8 mouse cellular contexts compared by ENCODE assay signal in the genomic region with DNA sequence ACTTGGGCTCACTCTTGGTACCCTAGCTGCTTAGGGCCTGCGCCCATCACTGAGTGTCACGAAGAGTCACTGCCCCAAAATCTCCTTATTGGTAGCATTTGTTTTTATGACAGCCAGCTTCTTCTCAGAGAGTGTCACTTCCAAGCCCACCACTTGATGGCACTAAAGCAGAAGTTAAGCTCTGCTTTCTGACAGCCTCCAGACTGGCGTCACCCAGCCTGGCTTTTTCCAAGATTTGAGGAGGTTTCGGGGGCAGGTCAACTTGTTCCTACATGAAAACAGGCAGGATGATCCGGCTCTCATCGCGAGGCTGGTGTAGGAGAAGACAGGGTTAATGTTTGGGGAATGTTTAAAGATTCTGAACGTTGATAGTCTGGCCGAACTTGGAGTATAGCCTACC. TPM values are rescaled to one million over a fixed set of nuclear protein-coding genes. Genes with fewer than 3 reads are reported as not detected.
DNase-seq lines count a peak whose midpoint lies in the region; ATAC-seq and TF ChIP-seq lines count a peak whose summit lies in the region.

No protein-coding gene starts in this region.

- no peak overlapping the region for H3K4me2 ChIP-seq in midbrain, embryonic 15.5 days
- peak overlapping the region; percentile 13; the same call in 1 of the 2 replicates for H3K4me2 ChIP-seq in hindbrain, postnatal 0 days (ENCODE audit: low read depth, low read length)

- ATAC-seq in midbrain, embryonic 15.5 days (replicated peaks), result no peak; the same call in 1 of the 2 replicates
- peak; percentile 48 for ATAC-seq in common myeloid progenitor, adult 5-6 weeks (replicated peaks; ENCODE audit: low read depth, poor library complexity, severe bottlenecking)
- peak; percentile 57 for ATAC-seq in hindbrain, postnatal 0 days
- ATAC-seq in megakaryocyte-erythroid progenitor cell, adult 5-6 weeks (replicated peaks; ENCODE audit: low FRiP score, low TSS enrichment, poor library complexity, severe bottlenecking), result peak; percentile 51

- peak; percentile 85 for TF ChIP-seq CTCF in gastrocnemius, adult 2 months (IDR thresholded peaks at IDR 0.05)
- TF ChIP-seq CTCF in hindbrain, postnatal 0 days (IDR thresholded peaks at IDR 0.05; ENCODE audit: low read depth), result peak; percentile 85
- TF ChIP-seq CTCF in spleen, adult 2 months (IDR thresholded peaks at IDR 0.05; ENCODE audit: extremely low read depth, insufficient read depth, insufficient read length, insufficient replicate concordance), result peak; percentile 28; the same call in 1 of the 2 replicates

- no peak overlapping the region for H3K9ac ChIP-seq in midbrain, embryonic 15.5 days
- H3K9ac ChIP-seq in hindbrain, postnatal 0 days (replicated peaks; ENCODE audit: low read length), result no peak overlapping the region

- intact Hi-C loops in gastrocnemius, adult 2 months (cut with DNase I), result loop anchor here (2.0 to 10.0 kb wide), 4 partner anchors 82 to 204 kb away; partner anchors contain the start of genes Dnajb4 and Fubp1

- peaks cover 40% of the 10 kb centered on the region for H3K27me3 ChIP-seq in midbrain, embryonic 10.5 days (ENCODE audit: low read depth, poor library complexity, severe bottlenecking)
- H3K27me3 ChIP-seq in midbrain, embryonic 15.5 days (replicated peaks), result 0 out of 2 replicates have a peak, but pooled peaks cover 5% of the 10 kb centered on the region
- no peaks in the 10 kb centered on the region for H3K27me3 ChIP-seq in hindbrain, postnatal 0 days (ENCODE audit: insufficient read depth, low read length)
- peaks cover 3% of the 10 kb centered on the region; the same call in 1 of the 2 replicates for H3K27me3 ChIP-seq in spleen, adult 2 months (ENCODE audit: control insufficient read depth, insufficient read depth, low read length)

- peaks cover 32% of the 10 kb centered on the region for H3K4me1 ChIP-seq in midbrain, embryonic 10.5 days
- peaks cover 16% of the 10 kb centered on the region for H3K4me1 ChIP-seq in midbrain, embryonic 15.5 days
- H3K4me1 ChIP-seq in hindbrain, postnatal 0 days (ENCODE audit: insufficient read depth, low read length), result no peaks in the 10 kb centered on the region; the same call in 1 of the 2 replicates
- no peaks in the 10 kb centered on the region for H3K4me1 ChIP-seq in spleen, adult 2 months (ENCODE audit: control insufficient read depth, insufficient read depth, insufficient read length)

- no peak for TF ChIP-seq POLR2A in spleen, adult 2 months (IDR thresholded peaks at IDR 0.05; ENCODE audit: low read depth, low read length)

- H3K4me3 ChIP-seq in midbrain, embryonic 10.5 days, result no peak overlapping the region
- no peak overlapping the region for H3K4me3 ChIP-seq in midbrain, embryonic 15.5 days
- H3K4me3 ChIP-seq in gastrocnemius, adult 2 months, result peak overlapping the region; percentile 50
- H3K4me3 ChIP-seq in hindbrain, postnatal 0 days (ENCODE audit: low read length), result no peak overlapping the region
- no peak overlapping the region for H3K4me3 ChIP-seq in spleen, adult 2 months (ENCODE audit: extremely low read depth, insufficient read depth, insufficient read length)

- 25% methylated on average over 9 of the region's 9 CpGs for WGBS in midbrain, embryonic 10.5 days
- 17% methylated on average over 9 of the region's 9 CpGs for WGBS in midbrain, embryonic 15.5 days
- WGBS in hindbrain, postnatal 0 days, result 16% methylated on average over 9 of the region's 9 CpGs
- WGBS in spleen, adult 2 months, result 23% methylated on average over 9 of the region's 9 CpGs

- no peaks in the 10 kb centered on the region for H3K9me3 ChIP-seq in midbrain, embryonic 10.5 days (replicated peaks)
- H3K9me3 ChIP-seq in midbrain, embryonic 15.5 days, result no peaks in the 10 kb centered on the region
- H3K9me3 ChIP-seq in hindbrain, postnatal 0 days (ENCODE audit: low read length), result no peaks in the 10 kb centered on the region

- no peak overlapping the region for H3K27ac ChIP-seq in midbrain, embryonic 10.5 days (replicated peaks)
- no peak overlapping the region for H3K27ac ChIP-seq in midbrain, embryonic 15.5 days
- peak overlapping the region; percentile 80 for H3K27ac ChIP-seq in gastrocnemius, adult 2 months
- H3K27ac ChIP-seq in hindbrain, postnatal 0 days, result 0 out of 2 replicates have a peak overlapping the region, but pooled peaks have one; percentile 20
- H3K27ac ChIP-seq in spleen, adult 2 months (ENCODE audit: insufficient read depth, low read length), result no peak overlapping the region

- DNase-seq in midbrain, embryonic 10.5 days (ENCODE audit: low spot score), result peak; percentile 70
- DNase-seq in gastrocnemius, adult 2 months, result peak; percentile 84
- DNase-seq in hindbrain, postnatal 0 days (ENCODE audit: low spot score), result peak; percentile 88
- peak; percentile 23 to 87 for DNase-seq in left cerebral cortex, adult 9 months (ENCODE audit: low spot score in 2 of 2)
- peak in 1 of 2 experiments; percentile 23 for DNase-seq in spleen, adult 2 months (ENCODE audit: low read depth in 1 of 2, low spot score in 2 of 2)

- H3K36me3 ChIP-seq in midbrain, embryonic 10.5 days, result no peaks in the 10 kb centered on the region
- H3K36me3 ChIP-seq in midbrain, embryonic 15.5 days (replicated peaks), result no peaks in the 10 kb centered on the region
- H3K36me3 ChIP-seq in hindbrain, postnatal 0 days (ENCODE audit: insufficient read depth, low read length), result no peaks in the 10 kb centered on the region
- H3K36me3 ChIP-seq in spleen, adult 2 months (ENCODE audit: control insufficient read depth, insufficient read depth, low read length), result no peaks in the 10 kb centered on the region

RNA-seq across cellular contexts. Expression of gene Gipc2, which starts 54.9 kb away (rescaled TPM):
- 0.95 and 1.5 TPM in 2 replicates for polyA plus RNA-seq in midbrain, embryonic 10.5 days (2016; fragmentation: Nextera tagmentation; extraction: Ambion mirVana)
- 7.8 and 12.3 TPM in 2 replicates for polyA plus RNA-seq in midbrain, embryonic 15.5 days (2015; fragmentation: Nextera tagmentation; extraction: Ambion mirVana)
- total RNA-seq in common myeloid progenitor, adult 5-6 weeks (2017), result 1.2 TPM in 1 of 2 replicates, not detected in the other
- under 1 TPM; 0.69 to 0.75 TPM for total RNA-seq in gastrocnemius, adult 2 months (2021)
- 3.1 and 6.7 TPM in 2 replicates for total RNA-seq in hindbrain, postnatal 0 days (2014; rRNA removed)
- polyA plus RNA-seq in hindbrain, postnatal 0 days (2015; fragmentation: Nextera tagmentation; extraction: Ambion mirVana), result 12.8 and 15.6 TPM in 2 replicates
- not detected in 2 replicates for total RNA-seq in megakaryocyte-erythroid progenitor cell, adult 5-6 weeks (2014; fragmentation: Nextera tagmentation)
- total RNA-seq in megakaryocyte-erythroid progenitor cell, adult 5-6 weeks (2017), result not detected in 2 replicates
- polyA plus RNA-seq in spleen, adult 2 months (2012; rRNA removed), result 0.06 and 0.12 TPM in 2 replicates

Comparison
In these comparisons a context has a peak if more than half of its experiments do, and no peak if none do; other contexts are left out.
1. H3K27ac ChIP-seq: peak in gastrocnemius, adult 2 months (single experiment) and hindbrain, postnatal 0 days (single experiment); none in midbrain, embryonic 10.5 days (single experiment), midbrain, embryonic 15.5 days (single experiment) and spleen, adult 2 months (single experiment).
2. CTCF ChIP-seq: peak in every context shown above with its lines; median percentile 85 in gastrocnemius, adult 2 months; 85 in hindbrain, postnatal 0 days; 28 in spleen, adult 2 months.